Mouse (Mus musculus) adrenal gland, adult 18-20 months (tissue): Measurements from ENCODE around the gene C1qtnf2. TPM values are rescaled to one million over a fixed set of nuclear protein-coding genes. Genes with fewer than 3 reads are reported as not detected.

ENCODE experiments used
- DNase-seq, 2 experiments: peaks; one replicate each; pipeline ENCODE4 v3.0.0; 2021 to 2022; ENCODE audit warnings: low spot score in 2 of 2
- total RNA-seq, 2 experiments: library from RNA; stranded (reverse); gene quantifications; 1 replicate in 1 of 2; 2 replicates in 1 of 2; pipeline ENCODE4 v1.2.3; 2021

Gene C1qtnf2
- total RNA-seq, 2 experiments from 2014 or later = 7.7 to 8.7 TPM

GRCm38 (mm10) chr11:43481672-43482522, 7.8 kb downstream of the C1qtnf2 start:
- no peak for DNase-seq

GRCm38 (mm10) chr11:43483122-43483792, 9.2 kb downstream of the C1qtnf2 start:
- DNase-seq = no peak

- DNase-seq = no peak
These were observed 10.0 kb downstream of the C1qtnf2 start for GRCm38 (mm10) chr11:43484057-43484456.

- no peak for DNase-seq
These were observed 10.6 kb downstream of the C1qtnf2 start for GRCm38 (mm10) chr11:43484652-43485051.

- no peak for DNase-seq
These were observed 11.8 kb downstream of the C1qtnf2 start for GRCm38 (mm10) chr11:43485855-43486254.

- peak; percentile 77 to 80 for DNase-seq
These were observed 18.6 kb downstream of the C1qtnf2 start for GRCm38 (mm10) chr11:43492663-43493062.

GRCm38 (mm10) chr11:43493815-43494409, 19.8 kb downstream of the C1qtnf2 start:
- peak; percentile 66 to 70 for DNase-seq

GRCm38 (mm10) chr11:43495037-43495436, 21.0 kb downstream of the C1qtnf2 start:
- no peak for DNase-seq

GRCm38 (mm10) chr11:43495532-43495931, 21.5 kb downstream of the C1qtnf2 start:
- DNase-seq = peak; percentile 73 to 81

- DNase-seq = no peak
These were observed 27.2 kb downstream of the C1qtnf2 start for GRCm38 (mm10) chr11:43501256-43501655.

- DNase-seq = no peak
These were observed 31.1 kb downstream of the C1qtnf2 start for GRCm38 (mm10) chr11:43505188-43505587.

GRCm38 (mm10) chr11:43507976-43508375, 33.9 kb downstream of the C1qtnf2 start:
- no peak for DNase-seq

- no peak for DNase-seq
These were observed 35.8 kb downstream of the C1qtnf2 start for GRCm38 (mm10) chr11:43509878-43510277.

GRCm38 (mm10) chr11:43512661-43513190, 38.6 kb downstream of the C1qtnf2 start:
- DNase-seq = no peak

- peak; percentile 38 to 40 for DNase-seq
These were observed 42.4 kb downstream of the C1qtnf2 start for GRCm38 (mm10) chr11:43516344-43517021.

GRCm38 (mm10) chr11:43517641-43518040, 43.6 kb downstream of the C1qtnf2 start:
- no peak for DNase-seq

GRCm38 (mm10) chr11:43518086-43518485, 44.0 kb downstream of the C1qtnf2 start:
- no peak for DNase-seq

- DNase-seq = no peak
These were observed 44.7 kb downstream of the C1qtnf2 start for GRCm38 (mm10) chr11:43518821-43519220.

- no peak for DNase-seq
These were observed 46.4 kb downstream of the C1qtnf2 start for GRCm38 (mm10) chr11:43520521-43520920.

GRCm38 (mm10) chr11:43528078-43528682, 54.1 kb downstream of the C1qtnf2 start:
- DNase-seq = no peak
